Mouse (Mus musculus) splenic B cell, adult 2 months (primary cell): Measurements from ENCODE around the gene Olfr70.

Experiments used
- DNase-seq: peaks from one replicate; pipeline ENCODE4 v3.0.0-alpha.2; 2011; ENCODE audit warnings: low read depth, low spot score
- H3K27me3 ChIP-seq: 2 replicates; pipeline ENCODE4 v1.6.1; 2012; ENCODE audit warnings: mild to moderate bottlenecking, low read length, moderate library complexity, mixed read lengths; ENCODE audit not compliant: control insufficient read depth, poor library complexity, insufficient read depth, severe bottlenecking
- H3K36me3 ChIP-seq: 2 replicates; pipeline ENCODE4 v1.6.1; 2012; ENCODE audit warnings: mild to moderate bottlenecking, low read length, moderate library complexity, mixed read lengths; ENCODE audit not compliant: control insufficient read depth, poor library complexity, insufficient read depth, severe bottlenecking

Olfr70 gene

DNA sequence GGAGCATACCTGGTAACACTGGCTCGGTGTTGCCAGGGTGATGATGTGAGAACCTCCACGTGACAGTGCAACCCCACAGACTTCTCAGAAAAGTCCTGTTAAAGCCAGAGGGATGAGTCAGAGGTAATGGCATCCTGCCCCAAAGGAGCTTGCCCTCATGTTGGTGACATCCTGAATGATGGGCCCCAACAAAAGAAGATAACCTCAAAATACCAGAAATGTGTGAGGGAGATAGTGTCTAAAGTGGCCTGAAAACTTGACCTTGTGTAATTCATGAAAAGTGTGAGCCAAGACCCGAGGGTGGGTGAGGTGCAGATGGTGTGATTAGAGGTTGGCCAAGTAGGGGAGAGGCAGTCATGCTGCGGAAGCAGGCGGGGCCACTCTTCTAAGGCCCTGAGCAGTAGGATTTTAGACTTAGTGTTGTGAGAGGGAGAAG lies 6.8 kb downstream of the Olfr70 start:
- no peak for DNase-seq
- no peaks in the 10 kb centered on the region for H3K27me3 ChIP-seq

GRCm38 (mm10) chr4:43691026-43691425 lies 9.6 kb downstream of the Olfr70 start:
- Histone ChIP-seq H3K27me3 (no peaks in the 10 kb centered on the region), H3K36me3 (no peaks in the 10 kb centered on the region)
- no peak for DNase-seq

More for the DNA sequence above, 6.8 kb downstream of the Olfr70 start:
- no peaks in the 10 kb centered on the region for H3K36me3 ChIP-seq

DNA sequence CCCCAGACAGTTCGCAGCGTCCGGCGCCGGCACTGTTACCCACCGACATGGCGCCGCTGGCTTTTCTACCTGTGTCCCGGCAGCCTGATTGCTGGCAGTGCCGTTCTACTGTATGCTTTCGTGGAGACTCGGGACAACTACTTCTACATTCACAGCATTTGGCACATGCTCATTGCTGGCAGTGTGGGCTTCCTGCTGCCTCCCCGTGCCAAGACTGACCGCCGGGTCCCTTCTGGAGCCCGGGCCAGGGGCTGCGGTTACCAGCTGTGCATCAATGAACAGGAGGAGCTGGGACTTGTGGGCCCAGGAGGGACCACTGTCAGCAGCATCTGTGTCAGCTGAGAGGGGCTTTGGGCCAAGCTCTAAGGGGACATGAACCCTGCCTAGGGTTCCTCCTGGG lies 10.6 kb downstream of the Olfr70 start:
- DNase-seq = no peak
- H3K27me3 ChIP-seq = no peaks in the 10 kb centered on the region

GRCm38 (mm10) chr4:43679416-43680043 lies 21.1 kb downstream of the Olfr70 start:
- Histone ChIP-seq H3K36me3 (no peaks in the 10 kb centered on the region), H3K27me3 (no peaks in the 10 kb centered on the region)
- no peak for DNase-seq

More for the DNA sequence above, 10.6 kb downstream of the Olfr70 start:
- no peaks in the 10 kb centered on the region for H3K36me3 ChIP-seq

GRCm38 (mm10) chr4:43678541-43678940 lies 22.1 kb downstream of the Olfr70 start:
- no peaks in the 10 kb centered on the region for H3K36me3 ChIP-seq
- DNase-seq = no peak
- no peaks in the 10 kb centered on the region for H3K27me3 ChIP-seq

- no peak for DNase-seq
- Histone ChIP-seq H3K36me3 (no peaks in the 10 kb centered on the region), H3K27me3 (no peaks in the 10 kb centered on the region)
Measured at GRCm38 (mm10) chr4:43675608-43676007, 25.0 kb downstream of the Olfr70 start.

GRCm38 (mm10) chr4:43674974-43675373 lies 25.6 kb downstream of the Olfr70 start:
- Histone ChIP-seq H3K27me3 (no peaks in the 10 kb centered on the region), H3K36me3 (no peaks in the 10 kb centered on the region)
- DNase-seq = no peak

- no peaks in the 10 kb centered on the region for H3K27me3 ChIP-seq
- no peak for DNase-seq
- no peaks in the 10 kb centered on the region for H3K36me3 ChIP-seq
Measured at GRCm38 (mm10) chr4:43673703-43674102, 26.9 kb downstream of the Olfr70 start.

GRCm38 (mm10) chr4:43672070-43672469 lies 28.5 kb downstream of the Olfr70 start:
- DNase-seq = peak; percentile 89
- Histone ChIP-seq H3K27me3 (no peaks in the 10 kb centered on the region), H3K36me3 (no peaks in the 10 kb centered on the region)

DNA sequence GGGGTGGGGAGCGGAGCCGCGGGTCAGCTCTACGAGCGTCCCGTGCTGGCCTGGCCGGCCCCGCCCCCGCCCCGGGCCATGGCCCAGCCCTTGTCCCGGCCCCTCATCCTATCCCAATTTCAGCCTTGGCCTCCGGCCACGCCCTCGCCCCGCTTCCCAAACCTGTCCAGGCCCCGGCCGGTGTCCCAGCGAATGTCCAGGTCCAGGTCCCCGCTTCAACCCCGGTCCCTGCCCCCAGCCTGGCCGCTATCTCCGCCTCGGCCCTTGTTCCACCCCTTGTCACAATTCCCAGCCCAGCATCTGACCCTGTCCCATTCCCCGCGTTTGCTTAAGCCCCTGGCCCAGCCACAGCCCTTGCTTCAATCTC lies 31.2 kb downstream of the Olfr70 start:
- Histone ChIP-seq H3K27me3 (no peaks in the 10 kb centered on the region), H3K36me3 (no peaks in the 10 kb centered on the region)
- no peak for DNase-seq

DNA sequence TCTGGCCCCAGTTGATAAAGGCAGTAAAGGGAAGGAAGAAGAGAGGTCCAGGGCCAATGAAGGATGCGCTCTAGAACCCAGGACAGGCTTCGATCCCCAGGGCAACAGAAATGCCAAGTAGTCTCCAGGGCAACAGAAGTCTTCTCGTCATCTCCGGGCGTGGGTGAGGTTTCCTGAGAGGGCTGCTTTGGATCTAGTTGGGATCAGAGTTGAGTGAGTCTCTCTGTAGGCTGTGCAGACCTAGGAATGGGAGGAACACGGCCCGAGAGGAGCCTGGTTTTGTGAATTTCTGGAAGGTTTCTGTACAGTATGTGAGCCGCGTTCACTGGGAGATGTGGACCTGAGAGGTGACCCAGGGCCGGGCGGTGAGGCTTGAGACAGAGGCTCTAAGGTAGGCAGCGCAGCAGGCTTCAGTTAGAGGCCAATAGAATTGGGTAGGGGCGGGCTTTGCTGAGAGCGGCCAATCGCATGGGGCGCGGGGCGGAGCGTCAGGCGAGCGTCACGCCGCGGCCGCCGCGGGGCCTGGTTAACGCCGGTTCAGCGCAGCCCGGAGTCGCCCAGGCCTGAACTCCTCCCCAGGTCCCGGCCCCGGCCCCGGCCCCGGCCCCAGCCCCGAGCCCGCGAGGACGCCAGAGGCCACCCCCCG lies 31.7 kb downstream of the Olfr70 start, which contains the start of the genes Tmem8b and Fam221b:
Tmem8b (plus strand) TSS at position 190 of the 646 bp plus-strand sequence.
Fam221b (minus strand) TSS at position 364 of the 646 bp plus-strand sequence.
- peak; percentile 88 for DNase-seq
- no peaks in the 10 kb centered on the region for H3K36me3 ChIP-seq
- no peaks in the 10 kb centered on the region for H3K27me3 ChIP-seq

GRCm38 (mm10) chr4:43666412-43666811 lies 34.2 kb downstream of the Olfr70 start:
- Histone ChIP-seq H3K36me3 (no peaks in the 10 kb centered on the region), H3K27me3 (no peaks in the 10 kb centered on the region)
- DNase-seq = peak; percentile 49

- H3K36me3 ChIP-seq = no peaks in the 10 kb centered on the region
- H3K27me3 ChIP-seq = no peaks in the 10 kb centered on the region; the same call in 1 of the 2 replicates
- peak; percentile 39 for DNase-seq
Measured at GRCm38 (mm10) chr4:43657146-43657545, 43.5 kb downstream of the Olfr70 start.

DNA sequence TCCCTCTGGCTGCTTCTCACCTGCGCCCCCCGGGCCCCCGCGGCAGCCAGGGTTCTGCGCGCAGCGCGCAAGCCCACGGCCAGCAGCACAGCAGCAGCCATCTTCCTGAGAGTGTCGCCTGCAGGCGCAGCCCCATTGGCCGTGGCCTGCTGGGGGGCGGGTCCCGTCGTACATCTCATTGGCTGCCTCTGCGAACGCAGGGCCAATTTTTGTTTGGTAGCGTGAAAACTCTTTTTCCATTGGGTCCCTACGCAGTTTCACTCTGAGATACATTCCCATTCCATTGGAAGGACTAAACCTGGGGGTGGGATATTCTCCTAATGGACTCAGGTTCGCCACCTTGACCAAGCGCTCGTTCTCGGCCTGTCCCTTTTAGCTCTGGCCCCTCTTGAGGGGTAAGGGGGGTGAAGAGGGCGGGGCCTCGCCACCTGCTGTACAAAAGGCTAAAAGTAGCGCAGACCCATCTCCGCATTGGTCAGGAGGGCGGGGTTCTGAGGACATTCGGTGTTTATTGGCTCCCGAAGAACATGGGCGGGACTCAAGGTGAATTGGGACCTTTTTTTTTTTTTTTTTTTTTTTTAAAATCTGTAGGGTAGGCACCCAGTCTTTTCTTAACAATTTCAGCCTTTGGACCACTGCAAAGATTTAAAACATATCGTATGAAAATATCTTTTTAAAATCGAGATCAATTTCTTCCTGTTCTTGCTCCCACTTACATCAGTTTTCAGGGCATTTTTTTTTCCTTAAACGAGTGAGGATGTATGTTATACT lies 44.1 kb downstream of the Olfr70 start, which contains the start of gene Hint2:
Hint2 (minus strand) TSS at position 128 of the 771 bp plus-strand sequence.
- Histone ChIP-seq H3K36me3 (no peaks in the 10 kb centered on the region), H3K27me3 (no peaks in the 10 kb centered on the region; the same call in 1 of the 2 replicates)
- DNase-seq = peak; percentile 96
